Mouse (Mus musculus) lung, adult 2 months (tissue): Measurements from ENCODE around the gene Grm8.

Source experiments
- CTCF ChIP-seq: fragments of 200-500 bp; IDR thresholded peaks from 2 replicates; pipeline ENCODE4 v1.5.1; 2011; ENCODE audit warnings: mild to moderate bottlenecking, low read length, control low read depth; ENCODE audit not compliant: insufficient read depth
- POLR2A ChIP-seq: fragments of 200-500 bp; IDR thresholded peaks from 2 replicates; pipeline ENCODE4 v1.6.1; 2011; ENCODE audit warnings: low read depth, mild to moderate bottlenecking, control low read depth, low read length, borderline replicate concordance; ENCODE audit errors: extremely low read depth

GRCm38 (mm10) chr6:28111551-28111950 lies 23.4 kb downstream of the Grm8 start:
- TF ChIP-seq CTCF (no peak), POLR2A (no peak)
